Mouse (Mus musculus): ENCODE results near the gene Ppp2r3c.

GRCm38 (mm10) chr12:55299336-55299735 is 3.5 kb downstream of the Ppp2r3c start, which contains the start of gene 1110008L16Rik:
- TF ChIP-seq TCF3 (IDR thresholded peaks at IDR 0.05; ENCODE audit: insufficient read length, low read depth): no peak
- TF ChIP-seq POLR2AphosphoS2 (IDR thresholded peaks at IDR 0.05; ENCODE audit: insufficient read length, low read depth): no peak
- no peak for TF ChIP-seq TCF12 (IDR thresholded peaks at IDR 0.05; ENCODE audit: insufficient read depth, poor library complexity, severe bottlenecking)
- no peak for TF ChIP-seq MAX (IDR thresholded peaks at IDR 0.05; ENCODE audit: low read depth)
- TF ChIP-seq POLR2A (IDR thresholded peaks at IDR 0.05; ENCODE audit: insufficient read length, low read depth): no peak
